Mouse (Mus musculus) midbrain, embryonic 11.5 days (tissue): Measurements from ENCODE around the gene Agpat3. TPM values are rescaled to one million over a fixed set of nuclear protein-coding genes. Genes with fewer than 3 reads are reported as not detected.

Experiments
- ATAC-seq: fragments of 200-750 bp; cut with Nextera tagmentation; 2 replicates; pipeline ENCODE4 v1.8.0; 2017; ENCODE audit warnings: moderate TSS enrichment, moderate library complexity; ENCODE audit not compliant: low FRiP score
- DNase-seq: peaks from one replicate; pipeline ENCODE4 v3.0.0; 2015; ENCODE audit warnings: low spot score; ENCODE audit errors: missing footprints
- H3K27ac ChIP-seq: fragments of 300-500 bp; sonication (generic); 2 replicates; pipeline ENCODE4 v1.5.1; 2014; ENCODE audit warnings: low read depth, low read length
- H3K27me3 ChIP-seq: fragments of 300-500 bp; sonication (generic); 2 replicates; pipeline ENCODE4 v1.6.1; 2014; ENCODE audit warnings: mild to moderate bottlenecking, low read length, moderate library complexity, mixed read lengths; ENCODE audit not compliant: control insufficient read depth, insufficient read depth
- H3K36me3 ChIP-seq: fragments of 300-500 bp; sonication (generic); 2 replicates; pipeline ENCODE4 v1.6.1; 2014; ENCODE audit warnings: mild to moderate bottlenecking, low read length, moderate library complexity, mixed read lengths; ENCODE audit not compliant: control insufficient read depth, insufficient read depth
- H3K4me1 ChIP-seq: fragments of 300-500 bp; sonication (generic); 2 replicates; pipeline ENCODE4 v1.6.1; 2014; ENCODE audit warnings: low read length; ENCODE audit not compliant: control insufficient read depth, insufficient read depth
- H3K4me2 ChIP-seq: fragments of 300-500 bp; sonication (generic); 2 replicates; pipeline ENCODE4 v1.6.1; 2014; ENCODE audit warnings: mild to moderate bottlenecking, moderate library complexity
- H3K4me3 ChIP-seq: fragments of 300-500 bp; sonication (generic); 2 replicates; pipeline ENCODE4 v1.5.1; 2014; ENCODE audit warnings: low read depth, low read length
- H3K9ac ChIP-seq: fragments of 300-500 bp; sonication (generic); 2 replicates; pipeline ENCODE4 v1.6.1; 2014; ENCODE audit warnings: low read length
- H3K9me3 ChIP-seq: fragments of 300-500 bp; sonication (generic); 2 replicates; pipeline ENCODE4 v1.6.1; 2016; ENCODE audit warnings: low read length; ENCODE audit not compliant: control insufficient read depth
- WGBS: fragments of 180-500 bp; shearing (Covaris S2); extraction: QIAGEN DNeasy Blood & Tissue Kit; methylation state at CpG from one replicate; pipeline ENCODE4 v1.1.7; 2014; 5-methylcytosine and 5-hydroxymethylcytosine counted together
- polyA plus RNA-seq: library from polyadenylated mRNA; unstranded; fragments of >200 nt; fragmentation: Nextera tagmentation; extraction: Ambion mirVana; gene quantifications from 2 replicates; pipeline ENCODE4 v1.2.1, GENCODE M21; 2014

Agpat3 gene
- polyA plus RNA-seq, 1 experiment from 2014 or later, result 46.3 TPM

DNA sequence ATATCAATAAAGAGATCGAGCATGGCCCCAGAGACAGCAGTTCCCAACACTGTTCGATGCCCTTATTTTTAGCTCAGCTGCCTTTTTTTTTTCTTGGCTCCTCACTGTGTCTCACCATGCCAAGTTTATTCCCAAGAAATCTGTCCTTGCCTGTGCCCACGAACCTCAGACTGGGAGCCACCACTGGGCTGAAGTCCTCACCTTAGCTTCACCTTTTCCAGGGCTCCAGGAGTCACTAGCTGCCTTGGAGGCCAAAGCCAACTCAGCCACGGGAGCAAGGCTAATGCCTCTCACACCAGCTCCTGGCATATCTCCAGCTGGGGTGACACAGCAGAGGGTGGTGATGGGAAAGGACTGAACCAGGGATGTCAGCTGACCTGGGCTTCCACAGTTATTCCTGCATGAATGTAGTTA is 96.6 kb downstream of the Agpat3 start:
- H3K27me3 ChIP-seq, result no peaks in the 10 kb centered on the region
- 82% methylated on average over 4 of the region's 4 CpGs for WGBS
- H3K4me1 ChIP-seq, result no peaks in the 10 kb centered on the region
- no peak for ATAC-seq
- no peak overlapping the region for H3K27ac ChIP-seq
- H3K9ac ChIP-seq, result no peak overlapping the region
- no peak overlapping the region for H3K4me2 ChIP-seq
- H3K36me3 ChIP-seq, result no peaks in the 10 kb centered on the region
- H3K9me3 ChIP-seq, result no peaks in the 10 kb centered on the region
- DNase-seq, result peak; percentile 39
- H3K4me3 ChIP-seq, result no peak overlapping the region

DNA sequence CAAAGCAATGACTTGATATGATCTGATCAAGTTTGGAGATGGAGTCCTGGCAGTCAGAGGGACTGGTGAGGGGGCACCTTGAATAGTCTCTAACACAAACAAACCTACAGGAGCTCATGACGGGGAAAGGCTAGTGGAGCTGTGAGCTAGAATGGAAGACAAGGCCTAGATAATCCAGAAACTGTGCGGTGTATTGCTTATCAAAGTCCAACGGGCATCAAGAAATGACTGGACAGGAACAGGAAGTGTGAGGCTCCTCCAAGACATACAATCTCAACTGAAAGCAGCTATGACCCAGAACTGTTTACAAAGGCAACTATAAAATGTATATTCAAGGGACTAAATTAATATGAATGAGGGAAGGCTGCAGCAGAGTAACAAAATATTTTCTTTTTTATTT is 105.1 kb downstream of the Agpat3 start:
- Histone ChIP-seq H3K9me3 (no peaks in the 10 kb centered on the region), H3K4me3 (no peak overlapping the region), H3K36me3 (no peaks in the 10 kb centered on the region), H3K4me2 (no peak overlapping the region), H3K9ac (no peak overlapping the region), H3K27me3 (no peaks in the 10 kb centered on the region), H3K27ac (no peak overlapping the region), H3K4me1 (peaks cover 10% of the 10 kb centered on the region)
- no peak for DNase-seq
- no peak for ATAC-seq
- 78% methylated on average over 3 of the region's 3 CpGs for WGBS

DNA sequence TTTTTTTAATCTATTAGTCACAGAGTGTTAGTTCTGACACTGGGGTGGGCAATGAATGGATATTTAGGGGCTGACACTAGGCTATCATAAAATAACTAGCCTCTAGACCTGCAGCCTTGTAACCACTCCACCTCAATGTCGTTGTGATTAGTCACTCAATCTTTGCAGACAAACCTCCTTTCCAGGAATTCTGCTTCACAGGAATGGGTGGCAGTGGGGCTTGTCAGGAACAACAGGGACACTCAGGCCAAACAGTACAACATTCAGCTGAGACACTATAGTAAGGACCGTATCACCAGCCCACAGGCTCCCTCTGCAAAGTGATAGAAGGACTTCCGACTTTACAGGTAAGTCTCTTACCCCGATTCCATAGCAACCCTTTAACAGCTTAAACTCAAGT is 105.6 kb downstream of the Agpat3 start:
- no peaks in the 10 kb centered on the region for H3K9me3 ChIP-seq
- 88% methylated on average over 4 of the region's 4 CpGs for WGBS

DNA sequence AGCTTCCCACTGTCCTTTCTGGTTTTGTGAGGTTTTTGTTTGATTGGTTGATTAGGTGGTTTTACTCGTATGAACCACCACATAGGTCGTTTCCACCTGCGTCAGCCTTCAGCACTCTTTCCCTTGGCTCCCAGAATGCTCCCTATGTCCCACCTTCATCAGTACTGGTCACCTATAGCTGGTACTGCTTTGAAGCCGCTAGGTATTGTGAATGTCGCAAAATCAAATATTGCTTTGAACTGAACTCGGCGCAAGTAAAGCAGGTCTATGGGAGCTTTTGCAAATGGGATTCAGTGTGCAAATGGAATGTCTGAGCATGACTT is 107.1 kb downstream of the Agpat3 start:
- WGBS, result 16% methylated on average over 7 of the region's 7 CpGs
- H3K9me3 ChIP-seq, result no peaks in the 10 kb centered on the region
- peak overlapping the region; percentile 92 for H3K4me3 ChIP-seq
- no peak overlapping the region for H3K27ac ChIP-seq
- ATAC-seq, result peak; percentile 10
- H3K4me1 ChIP-seq, result peaks cover 10% of the 10 kb centered on the region
- H3K9ac ChIP-seq, result peak overlapping the region; percentile 79; the same call in 1 of the 2 replicates
- no peaks in the 10 kb centered on the region for H3K27me3 ChIP-seq
- no peak for DNase-seq
- H3K4me2 ChIP-seq, result peak overlapping the region; percentile 94
- H3K36me3 ChIP-seq, result no peaks in the 10 kb centered on the region

More for the DNA sequence above, 105.6 kb downstream of the Agpat3 start:
- Histone ChIP-seq H3K36me3 (no peaks in the 10 kb centered on the region), H3K4me1 (peaks cover 10% of the 10 kb centered on the region), H3K4me3 (no peak overlapping the region), H3K4me2 (no peak overlapping the region), H3K27me3 (no peaks in the 10 kb centered on the region), H3K27ac (no peak overlapping the region), H3K9ac (no peak overlapping the region)
- DNase-seq, result no peak
- ATAC-seq, result no peak

DNA sequence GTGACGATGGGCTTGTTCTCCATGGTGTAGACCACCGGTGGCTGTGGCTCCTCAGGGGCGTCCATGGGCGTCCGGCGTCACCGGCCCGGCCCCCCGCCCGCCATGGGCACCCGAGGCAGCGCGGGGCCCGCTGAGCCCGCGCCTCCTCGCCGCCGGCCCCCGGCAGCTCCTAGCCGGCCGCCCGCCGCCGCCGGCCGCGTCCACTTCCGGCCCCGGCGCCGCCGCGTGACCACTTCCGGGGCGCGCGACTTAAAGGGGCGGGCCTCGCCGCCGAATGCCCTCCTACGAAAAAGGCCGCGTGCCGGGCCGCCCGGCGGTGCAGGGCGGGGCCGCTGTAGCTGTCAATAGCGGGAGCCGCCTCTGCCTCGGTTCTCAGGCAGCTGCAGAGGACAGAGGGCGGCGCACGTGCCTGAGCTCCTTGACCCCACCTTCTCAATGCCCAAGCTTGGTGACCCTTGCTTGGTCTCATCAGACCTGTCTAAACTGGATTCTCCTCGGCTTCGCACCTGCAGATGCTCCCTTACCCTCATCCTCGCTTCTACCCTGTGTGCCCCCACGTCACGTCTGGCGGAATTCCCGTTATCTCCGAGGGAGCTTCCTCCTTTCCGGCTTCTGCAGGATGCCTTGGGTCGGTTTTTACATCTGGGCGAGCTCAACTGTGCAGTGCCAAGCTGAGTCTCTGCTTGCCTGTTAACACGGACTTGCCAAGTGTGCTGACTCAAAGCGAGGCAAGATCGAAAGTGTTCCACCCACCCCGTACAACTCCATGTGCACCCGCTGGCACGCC is 107.7 kb downstream of the Agpat3 start, which contains the start of gene Trappc10:
Gene Trappc10, minus strand, starts transcription at position 204 of the 787 bp plus-strand sequence.
- DNase-seq (peak; percentile 98), ATAC-seq (peak; percentile 96)
- Histone ChIP-seq H3K4me1 (peaks cover 10% of the 10 kb centered on the region), H3K36me3 (no peaks in the 10 kb centered on the region), H3K27ac (peak within 1 kb of the TSS; percentile 11; the same call in 1 of the 2 replicates), H3K4me3 (peak within 1 kb of the TSS; percentile 92), H3K27me3 (no peaks in the 10 kb centered on the region), H3K9me3 (no peaks in the 10 kb centered on the region), H3K4me2 (peak within 1 kb of the TSS; percentile 94), H3K9ac (peak within 1 kb of the TSS; percentile 79)
- WGBS, result under 1% methylated on average over 63 of the region's 74 CpGs

DNA sequence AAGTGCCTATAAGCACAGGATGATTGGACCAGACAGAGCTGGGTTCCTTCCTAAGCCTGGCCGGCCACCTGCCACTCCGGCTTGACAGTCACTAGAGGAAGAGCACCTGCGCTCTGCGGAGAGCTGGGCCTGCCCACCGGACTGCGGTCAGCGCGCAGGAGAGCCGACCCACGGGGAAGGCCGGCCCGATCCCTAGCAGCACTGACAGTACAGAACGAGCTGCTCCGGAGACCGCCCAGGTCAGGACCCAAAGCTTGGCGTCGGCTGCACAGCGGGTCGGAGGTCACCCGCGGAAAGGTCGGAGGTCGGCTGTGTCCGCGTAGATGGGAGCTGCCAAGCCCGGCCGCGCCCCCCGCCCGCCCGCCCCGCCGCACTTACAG is 108.2 kb downstream of the Agpat3 start:
- DNase-seq (peak; percentile 92), ATAC-seq (peak; percentile 68)
- Histone ChIP-seq H3K4me2 (peak overlapping the region; percentile 94), H3K36me3 (no peaks in the 10 kb centered on the region), H3K27me3 (no peaks in the 10 kb centered on the region), H3K9ac (peak overlapping the region; percentile 79), H3K4me3 (peak overlapping the region; percentile 92), H3K9me3 (no peaks in the 10 kb centered on the region), H3K4me1 (peaks cover 10% of the 10 kb centered on the region), H3K27ac (no peak overlapping the region)
- under 1% methylated on average over 31 of the region's 33 CpGs for whole genome bisulfite sequencing

DNA sequence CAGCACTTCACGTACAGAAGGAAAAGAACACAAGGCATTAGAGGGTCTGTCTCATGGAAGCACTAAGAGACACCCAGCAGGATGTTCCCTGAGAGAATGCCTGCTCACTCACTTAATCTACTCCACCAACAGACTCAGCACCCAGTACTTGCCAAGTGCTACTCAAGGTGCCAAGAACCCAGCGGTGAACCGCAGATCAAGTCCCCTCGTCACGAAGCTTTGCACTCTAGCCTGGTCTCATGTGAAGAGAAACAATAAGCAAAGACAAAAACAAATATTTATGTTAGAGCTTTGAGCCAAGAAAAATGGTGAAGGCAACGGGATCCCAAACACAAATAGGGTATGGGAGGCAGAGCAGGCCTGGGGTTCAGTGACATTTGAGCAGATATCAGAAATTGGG is 113.4 kb downstream of the Agpat3 start:
- ATAC-seq (no peak), DNase-seq (no peak)
- Histone ChIP-seq H3K9me3 (no peaks in the 10 kb centered on the region), H3K9ac (no peak overlapping the region), H3K4me3 (no peak overlapping the region), H3K4me1 (peaks cover 10% of the 10 kb centered on the region), H3K27me3 (no peaks in the 10 kb centered on the region), H3K27ac (no peak overlapping the region), H3K4me2 (no peak overlapping the region), H3K36me3 (no peaks in the 10 kb centered on the region)
- WGBS, result 73% methylated on average over 6 of the region's 6 CpGs

DNA sequence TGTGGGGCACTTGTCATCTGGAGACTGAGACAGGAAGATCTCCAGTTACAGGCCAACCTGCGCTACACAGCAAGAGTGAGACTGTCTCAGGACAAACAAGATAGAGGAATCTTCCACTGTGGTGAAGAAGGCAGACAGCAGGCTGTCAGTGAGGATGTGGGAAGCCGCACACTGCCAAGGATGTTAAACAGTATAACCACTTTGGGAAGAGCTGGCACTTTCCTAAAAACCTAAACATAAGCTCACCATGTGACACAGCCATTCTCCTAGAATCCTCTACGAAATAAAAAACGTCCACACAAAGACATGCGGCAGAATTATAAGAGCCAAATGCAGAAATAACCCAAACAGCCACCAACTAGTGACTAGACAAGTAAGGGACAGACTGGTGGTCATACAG is 114.0 kb downstream of the Agpat3 start:
- Histone ChIP-seq H3K9ac (no peak overlapping the region), H3K4me3 (no peak overlapping the region), H3K27me3 (no peaks in the 10 kb centered on the region), H3K9me3 (no peaks in the 10 kb centered on the region), H3K4me2 (no peak overlapping the region), H3K4me1 (peaks cover 4% of the 10 kb centered on the region), H3K27ac (no peak overlapping the region), H3K36me3 (no peaks in the 10 kb centered on the region)
- ATAC-seq (no peak), DNase-seq (no peak)
- WGBS, result 95% methylated on average over 5 of the region's 5 CpGs

DNA sequence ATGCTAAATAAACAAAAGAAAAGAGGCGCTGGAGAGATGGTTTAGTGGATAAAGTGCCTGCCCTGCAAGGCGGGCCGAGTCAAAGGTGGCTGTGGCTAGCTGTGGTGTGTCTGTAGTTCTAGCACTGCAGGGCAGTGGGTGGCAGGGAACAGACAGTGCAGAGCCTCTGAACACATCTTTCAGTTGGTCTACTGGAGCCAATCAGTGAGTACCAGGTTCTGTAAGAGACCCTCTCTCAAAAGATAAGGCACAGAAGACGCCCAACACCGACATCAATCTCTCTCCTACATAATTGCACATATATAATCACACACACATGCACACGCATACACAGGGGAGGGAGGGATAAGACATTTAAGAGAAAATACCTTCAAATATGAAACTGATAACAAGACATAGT is 114.5 kb downstream of the Agpat3 start:
- 87% methylated on average over 6 of the region's 6 CpGs for WGBS
- no peaks in the 10 kb centered on the region for H3K9me3 ChIP-seq
- no peaks in the 10 kb centered on the region for H3K27me3 ChIP-seq
- no peak overlapping the region for H3K4me2 ChIP-seq
- H3K27ac ChIP-seq, result no peak overlapping the region
- no peak overlapping the region for H3K4me3 ChIP-seq
- DNase-seq (no peak), ATAC-seq (no peak)
- no peaks in the 10 kb centered on the region for H3K4me1 ChIP-seq
- no peaks in the 10 kb centered on the region for H3K36me3 ChIP-seq
- no peak overlapping the region for H3K9ac ChIP-seq
